Mouse (Mus musculus) frontal cortex, postnatal 14 days (tissue): ENCODE data around the gene Gm9508.
"Not testable (repeated sequence)": the region's sequence is repeated elsewhere in the genome, so short reads cannot be mapped to it uniquely, and the experiment has no call there.

ENCODE experiments used
- DNase-seq, 2 experiments: peaks; one replicate each; pipeline ENCODE4 v3.0.0; 2022; ENCODE audit warnings: low spot score in 2 of 2

The Gm9508 gene

GRCm38 (mm10) chr10:77697133-77697532 is at the start of gene Gm9508:
TSS of gene Gm9508 (minus strand) at chr10:77697233.
- no peak for DNase-seq

GRCm38 (mm10) chr10:77741924-77742688 is 45.1 kb upstream of the Gm9508 start, which contains the start of gene Gm18596:
TSS of gene Gm18596 (minus strand) at chr10:77742638.
- not testable (repeated sequence) for DNase-seq

- DNase-seq, result no peak
These were observed 41.9 kb upstream of the Gm9508 start for GRCm38 (mm10) chr10:77738929-77739328.

- DNase-seq, result no peak
These were observed 38.9 kb upstream of the Gm9508 start for GRCm38 (mm10) chr10:77735928-77736327.

GRCm38 (mm10) chr10:77729241-77729640 is 32.2 kb upstream of the Gm9508 start:
- DNase-seq, result no peak

- DNase-seq, result no peak
These were observed 31.2 kb upstream of the Gm9508 start for GRCm38 (mm10) chr10:77728280-77728679.

- DNase-seq, result no peak
These were observed 29.2 kb upstream of the Gm9508 start, which contains the start of gene Gm10100 for GRCm38 (mm10) chr10:77726186-77726585. TSS of gene Gm10100 (plus strand) at chr10:77726486.

GRCm38 (mm10) chr10:77724855-77725254 is 27.8 kb upstream of the Gm9508 start:
- no peak for DNase-seq

- not testable (repeated sequence) for DNase-seq
These were observed 23.3 kb upstream of the Gm9508 start, which contains the start of gene Krtap12-1 for GRCm38 (mm10) chr10:77720299-77720698. TSS of gene Krtap12-1 (plus strand) at chr10:77720599.

GRCm38 (mm10) chr10:77715507-77715906 is 18.5 kb upstream of the Gm9508 start, which contains the start of gene Gm10142:
TSS of gene Gm10142 (plus strand) at chr10:77715807.
- DNase-seq, result no peak

GRCm38 (mm10) chr10:77713734-77714133 is 16.7 kb upstream of the Gm9508 start:
- no peak for DNase-seq

GRCm38 (mm10) chr10:77711157-77711556 is 14.1 kb upstream of the Gm9508 start, which contains the start of gene Gm10024:
TSS of gene Gm10024 (plus strand) at chr10:77711457.
- not testable (repeated sequence) for DNase-seq

GRCm38 (mm10) chr10:77709831-77710230 is 12.8 kb upstream of the Gm9508 start:
- DNase-seq, result no peak

GRCm38 (mm10) chr10:77706326-77706725 is 9.3 kb upstream of the Gm9508 start, which contains the start of gene Gm10272:
TSS of gene Gm10272 (plus strand) at chr10:77706626.
- no peak for DNase-seq

GRCm38 (mm10) chr10:77690356-77690807 is 6.7 kb downstream of the Gm9508 start, which contains the start of gene Gm19402:
TSS of gene Gm19402 (minus strand) at chr10:77690757.
- DNase-seq, result not testable (repeated sequence)

GRCm38 (mm10) chr10:77687021-77687420 is 10.0 kb downstream of the Gm9508 start:
- no peak for DNase-seq

- no peak for DNase-seq
These were observed 11.0 kb downstream of the Gm9508 start, which contains the start of gene Tspear for GRCm38 (mm10) chr10:77685895-77686664. TSS of gene Tspear (plus strand) at chr10:77686569.

- DNase-seq, result no peak
These were observed 12.9 kb downstream of the Gm9508 start for GRCm38 (mm10) chr10:77684181-77684580.

GRCm38 (mm10) chr10:77682994-77683393 is 14.0 kb downstream of the Gm9508 start:
- DNase-seq, result no peak

GRCm38 (mm10) chr10:77677562-77677961 is 19.5 kb downstream of the Gm9508 start:
- DNase-seq, result no peak

GRCm38 (mm10) chr10:77673765-77674164 is 23.3 kb downstream of the Gm9508 start:
- DNase-seq, result no peak

GRCm38 (mm10) chr10:77671519-77671918 is 25.5 kb downstream of the Gm9508 start:
- no peak for DNase-seq
